ENCODE assay signal across 14 mouse cellular contexts in the genomic region with DNA sequence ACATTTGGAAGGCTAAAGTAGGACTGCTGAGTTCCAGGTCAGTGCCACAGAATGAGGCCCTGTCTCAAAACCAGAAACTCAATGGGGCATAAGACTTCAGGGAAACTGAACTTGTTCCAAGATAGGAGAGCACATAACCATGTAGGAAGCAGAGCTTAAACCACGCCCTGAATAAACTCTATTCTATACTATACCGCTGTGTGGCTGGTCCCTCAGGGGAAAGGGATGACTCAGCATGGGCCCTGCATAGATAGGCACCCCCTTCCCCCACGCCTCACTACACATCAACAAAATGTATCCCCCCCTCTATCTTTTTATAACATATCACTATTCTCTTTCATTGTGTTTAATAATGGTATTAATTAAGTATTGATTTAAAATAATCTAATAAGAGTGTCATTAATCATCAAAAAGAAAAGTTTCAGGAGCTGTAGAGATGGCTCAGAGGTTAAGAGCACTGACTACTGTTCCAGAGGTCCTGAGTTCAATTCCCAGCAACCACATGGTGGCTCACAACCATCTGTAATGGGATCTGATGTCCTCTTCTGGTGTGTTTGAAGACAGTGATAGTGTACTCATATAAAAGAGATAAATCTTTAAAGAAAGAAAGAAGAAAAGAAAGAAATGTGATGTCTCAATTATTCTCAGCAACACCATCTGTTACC. TPM values are rescaled to one million over a fixed set of nuclear protein-coding genes. Genes with fewer than 3 reads are reported as not detected.
DNase-seq lines count a peak whose midpoint lies in the region; ATAC-seq and TF ChIP-seq lines count a peak whose summit lies in the region.
"Had no signal": no experiment of that assay in that cellular context is flagged by ENCODE, and none has a peak within 500 bp of the region (broad histone marks: within the 10 kb centered on the region; RNA-seq: fewer than 3 reads in every experiment).

No protein-coding gene starts in this region.

- no peaks in the 10 kb centered on the region for H3K27me3 ChIP-seq in G1E (ENCODE audit: insufficient read depth, low read length)
- H3K27me3 ChIP-seq in liver, postnatal 0 days (ENCODE audit: insufficient read depth, low read length): no peaks in the 10 kb centered on the region
- H3K27me3 ChIP-seq: limb, embryonic 13.5 days had no signal

- H3K9ac ChIP-seq in liver, postnatal 0 days (replicated peaks): no peak overlapping the region
- H3K9ac ChIP-seq: limb, embryonic 13.5 days had no signal

- no peak for TF ChIP-seq EP300 in liver, postnatal 0 days (IDR thresholded peaks at IDR 0.05; ENCODE audit: low read depth)

- H3K4me1 ChIP-seq in G1E (ENCODE audit: insufficient read depth, low read depth, low read length): peaks cover 49% of the 10 kb centered on the region
- H3K4me1 ChIP-seq in liver, postnatal 0 days (ENCODE audit: insufficient read depth): peaks cover 16% of the 10 kb centered on the region

- no peaks in the 10 kb centered on the region for H3K9me3 ChIP-seq in G1E (replicated peaks)
- no peaks in the 10 kb centered on the region for H3K9me3 ChIP-seq in liver, postnatal 0 days (ENCODE audit: low read length)
- H3K9me3 ChIP-seq: limb, embryonic 13.5 days had no signal

- no peak overlapping the region for H3K4me2 ChIP-seq in liver, postnatal 0 days (ENCODE audit: low read depth, low read length)
- H3K4me2 ChIP-seq: limb, embryonic 13.5 days had no signal

- no peak overlapping the region for H3K27ac ChIP-seq in liver, postnatal 0 days (ENCODE audit: low read depth)
- H3K27ac ChIP-seq: limb, embryonic 13.5 days had no signal

- peak; percentile 4 for DNase-seq in embryo, embryonic 11 days
- DNase-seq in embryo, embryonic 9.5 days (ENCODE audit: extremely low spot score): no peak
- DNase-seq in G1E (ENCODE audit: low spot score): peak; percentile 1
- peak; percentile 19 for DNase-seq in liver, postnatal 0 days
- DNase-seq in right cerebral cortex, postnatal 14 days: no peak
- no peak for DNase-seq in testis, postnatal 14 days (ENCODE audit: low spot score)
- DNase-seq in frontal cortex, postnatal 14 days (ENCODE audit: low spot score in 2 of 2): no peak
- DNase-seq: cerebellum, adult 9-11 months; heart, postnatal 4 days; kidney, adult 8-10 months; lung, postnatal 4 days; right cerebral cortex, postnatal 4 days had no signal

- TF ChIP-seq CTCF in G1E (IDR thresholded peaks at IDR 0.05; ENCODE audit: low read depth, low read length): no peak
- TF ChIP-seq CTCF in liver, postnatal 0 days (IDR thresholded peaks at IDR 0.05; ENCODE audit: low read depth): no peak

- 37% methylated on average over 3 of the region's 3 CpGs for WGBS in liver, postnatal 0 days (ENCODE audit: insufficient replicate concordance)

- peaks cover 30% of the 10 kb centered on the region for H3K36me3 ChIP-seq in G1E (replicated peaks)
- H3K36me3 ChIP-seq in liver, postnatal 0 days (replicated peaks; ENCODE audit: insufficient read depth, low read length): 0 out of 2 replicates have a peak, but pooled peaks cover 4% of the 10 kb centered on the region

- ATAC-seq in G1E (ENCODE audit: extremely low read depth, insufficient number of reproducible peaks, low FRiP score, poor library complexity, severe bottlenecking): peak; percentile 70
- peak; percentile 76 for ATAC-seq in erythroblast, adult 5-6 weeks (replicated peaks; ENCODE audit: low FRiP score, poor library complexity, severe bottlenecking)
- peak; percentile 83 for ATAC-seq in liver, postnatal 0 days

- H3K4me3 ChIP-seq in G1E (ENCODE audit: low read depth, low read length): no peak overlapping the region; the same call in 1 of the 2 replicates
- no peak overlapping the region for H3K4me3 ChIP-seq in liver, postnatal 0 days (ENCODE audit: low read depth, low read length)
- H3K4me3 ChIP-seq: limb, embryonic 13.5 days had no signal

RNA-seq across cellular contexts. Expression of gene Arih1, which starts 30.9 kb away (rescaled TPM):
- total RNA-seq in G1E (2014; fragmentation: Nextera tagmentation) (207 and 218 TPM in 2 replicates), G1E (2017) (66.8 and 89.3 TPM in 2 replicates)
- polyA plus RNA-seq in G1E (2012): 47.5 and 69.3 TPM in 2 replicates
- total RNA-seq in erythroblast, adult 5-6 weeks (2015; ENCODE audit: low replicate concordance): 42.4 and 49.8 TPM in 2 replicates
- total RNA-seq in erythroblast, adult 5-6 weeks (2017; ENCODE audit: low replicate concordance): 89.2 and 128 TPM in 2 replicates
- polyA plus RNA-seq in liver, postnatal 0 days (2015; fragmentation: Nextera tagmentation; extraction: Ambion mirVana): 3.4 and 4.1 TPM in 2 replicates

Comparison
In these comparisons a context has a peak if more than half of its experiments do, and no peak if none do; other contexts are left out.
1. DNase-seq: peak in embryo, embryonic 11 days (single experiment), G1E (single experiment) and liver, postnatal 0 days (single experiment); none in embryo, embryonic 9.5 days (single experiment), right cerebral cortex, postnatal 14 days (single experiment), testis, postnatal 14 days (single experiment) and frontal cortex, postnatal 14 days (0 of 2).
2. Peak in every context shown above with its lines, with median percentiles within 50 percentile points of each other: ATAC-seq.